Mouse (Mus musculus) heart, embryonic 13.5 days (tissue): ENCODE results near the gene Rtn1. TPM values are rescaled to one million over a fixed set of nuclear protein-coding genes. Genes with fewer than 3 reads are reported as not detected.
"Not testable (repeated sequence)": the region's sequence is repeated elsewhere in the genome, so short reads cannot be mapped to it uniquely, and the experiment has no call there.

Experiments
- ATAC-seq: fragments of 200-750 bp; cut with Nextera tagmentation; 2 replicates; pipeline ENCODE4 v1.8.0; 2017; ENCODE audit warnings: moderate TSS enrichment; ENCODE audit not compliant: insufficient number of reproducible peaks, low FRiP score, low TSS enrichment; ENCODE audit errors: extremely low read depth
- H3K27ac ChIP-seq: fragments of 300-500 bp; sonication (generic); replicated peaks from 2 replicates; pipeline ENCODE4 v1.5.1; 2015; ENCODE audit warnings: moderate library complexity, mild to moderate bottlenecking, inconsistent platforms
- H3K27me3 ChIP-seq: fragments of 300-500 bp; sonication (generic); replicated peaks from 2 replicates; pipeline ENCODE4 v1.6.1; 2015; ENCODE audit warnings: mild to moderate bottlenecking, inconsistent platforms
- H3K36me3 ChIP-seq: fragments of 300-500 bp; sonication (generic); 2 replicates; pipeline ENCODE4 v1.6.1; 2015; ENCODE audit warnings: mild to moderate bottlenecking, inconsistent platforms
- H3K4me1 ChIP-seq: fragments of 300-500 bp; sonication (generic); 2 replicates; pipeline ENCODE4 v1.6.1; 2015; ENCODE audit warnings: inconsistent platforms
- H3K4me2 ChIP-seq: fragments of 300-500 bp; sonication (generic); 2 replicates; pipeline ENCODE4 v1.6.1; 2015; ENCODE audit warnings: inconsistent platforms, mild to moderate bottlenecking, moderate library complexity
- H3K4me3 ChIP-seq: fragments of 300-500 bp; sonication (generic); 2 replicates; pipeline ENCODE4 v1.5.1; 2015; ENCODE audit warnings: moderate library complexity, mild to moderate bottlenecking, inconsistent platforms
- H3K9ac ChIP-seq: fragments of 300-500 bp; sonication (generic); 2 replicates; pipeline ENCODE4 v1.6.1; 2015; ENCODE audit warnings: inconsistent platforms, mild to moderate bottlenecking, moderate library complexity
- H3K9me3 ChIP-seq: fragments of 300-500 bp; sonication (generic); 2 replicates; pipeline ENCODE4 v1.6.1; 2016; ENCODE audit warnings: inconsistent platforms
- WGBS: fragments of 180-500 bp; shearing (Covaris S2); methylation state at CpG from one replicate; pipeline ENCODE4 v1.1.7; 2015; ENCODE audit warnings: mixed read lengths; 5-methylcytosine and 5-hydroxymethylcytosine counted together
- polyA plus RNA-seq: library from polyadenylated mRNA; unstranded; fragments of >200 nt; fragmentation: Nextera tagmentation; extraction: Ambion mirVana; gene quantifications from 2 replicates; pipeline ENCODE4 v1.2.1, GENCODE M21; 2015

Gene Rtn1
- polyA plus RNA-seq, 1 experiment from 2014 or later = 15.8 TPM

DNA sequence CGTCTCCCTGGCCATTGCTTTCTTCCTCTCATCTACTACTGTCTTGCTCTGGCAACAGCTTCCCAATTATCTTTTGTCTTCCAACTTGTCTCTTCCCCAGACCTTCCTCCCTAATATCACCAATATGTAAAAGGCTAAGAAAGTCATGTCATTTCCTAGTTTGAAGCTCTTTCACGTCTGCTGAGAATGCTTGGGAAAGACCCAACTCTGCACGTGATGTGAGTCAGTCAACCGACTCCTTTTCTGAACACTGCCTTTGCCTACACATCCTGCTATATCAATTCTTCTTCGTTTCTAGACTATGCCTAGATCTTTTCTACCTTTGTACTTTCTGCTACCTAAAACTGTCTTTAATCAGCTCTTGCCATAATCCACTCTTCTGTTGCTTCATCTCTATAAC lies 112.3 kb downstream of the Rtn1 start:
- Histone ChIP-seq H3K9ac (no peak overlapping the region), H3K4me3 (no peak overlapping the region), H3K36me3 (no peaks in the 10 kb centered on the region), H3K4me2 (no peak overlapping the region), H3K27me3 (no peaks in the 10 kb centered on the region), H3K27ac (no peak overlapping the region), H3K9me3 (peaks cover 9% of the 10 kb centered on the region), H3K4me1 (no peaks in the 10 kb centered on the region)
- WGBS = 77% methylated on average over 5 of the region's 5 CpGs
- no peak for ATAC-seq

DNA sequence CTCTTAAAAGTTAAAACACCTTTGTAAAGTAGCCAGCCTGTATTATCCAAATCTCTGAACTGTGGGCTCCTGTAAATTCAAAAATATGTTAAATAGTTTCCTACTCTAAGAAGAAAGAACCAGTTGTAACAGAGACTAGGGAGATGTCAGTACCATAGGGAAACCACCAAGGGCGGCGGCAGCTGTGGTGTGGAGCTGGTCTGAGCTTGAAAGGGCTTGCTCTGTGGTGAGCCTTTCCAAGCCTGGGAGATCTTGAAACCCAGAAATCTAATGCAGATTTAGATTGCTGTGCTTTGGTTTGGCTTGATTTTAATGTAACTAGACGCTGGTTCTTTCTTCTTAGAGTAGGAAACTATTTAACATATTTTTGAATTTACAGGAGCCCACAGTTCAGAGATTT lies 115.7 kb downstream of the Rtn1 start:
- not testable (repeated sequence) for H3K36me3 ChIP-seq, H3K4me3 ChIP-seq, H3K27me3 ChIP-seq, H3K4me1 ChIP-seq, H3K27ac ChIP-seq, H3K4me2 ChIP-seq, H3K9ac ChIP-seq, ATAC-seq
- H3K9me3 ChIP-seq = peaks cover 11% of the 10 kb centered on the region
- WGBS = 84% methylated on average over 3 of the region's 3 CpGs

DNA sequence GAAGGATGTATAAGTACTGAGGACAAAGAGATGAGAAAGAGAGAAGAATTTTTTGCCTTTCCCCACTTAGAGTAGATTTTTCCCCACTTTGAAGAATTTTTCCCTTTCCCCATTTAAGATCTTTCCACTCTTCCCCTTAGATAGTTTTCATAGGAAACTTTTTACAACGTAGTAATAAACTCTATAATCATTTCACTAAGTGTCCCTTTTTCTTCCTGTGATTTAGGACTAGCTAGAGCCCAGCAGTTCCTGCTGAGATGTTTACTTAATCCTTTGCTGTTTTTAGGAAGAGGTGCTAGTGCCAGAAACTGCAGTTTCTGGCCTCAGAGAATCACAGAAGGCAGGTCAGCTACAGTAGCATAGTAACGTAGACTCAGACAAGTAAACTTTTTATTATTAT lies 116.3 kb downstream of the Rtn1 start:
- Histone ChIP-seq H3K9ac (no peak overlapping the region), H3K27ac (no peak overlapping the region), H3K27me3 (no peaks in the 10 kb centered on the region), H3K9me3 (peaks cover 11% of the 10 kb centered on the region), H3K4me1 (no peaks in the 10 kb centered on the region), H3K36me3 (no peaks in the 10 kb centered on the region), H3K4me2 (no peak overlapping the region), H3K4me3 (no peak overlapping the region)
- no peak for ATAC-seq
- 57% methylated on average over 2 of the region's 2 CpGs for WGBS

DNA sequence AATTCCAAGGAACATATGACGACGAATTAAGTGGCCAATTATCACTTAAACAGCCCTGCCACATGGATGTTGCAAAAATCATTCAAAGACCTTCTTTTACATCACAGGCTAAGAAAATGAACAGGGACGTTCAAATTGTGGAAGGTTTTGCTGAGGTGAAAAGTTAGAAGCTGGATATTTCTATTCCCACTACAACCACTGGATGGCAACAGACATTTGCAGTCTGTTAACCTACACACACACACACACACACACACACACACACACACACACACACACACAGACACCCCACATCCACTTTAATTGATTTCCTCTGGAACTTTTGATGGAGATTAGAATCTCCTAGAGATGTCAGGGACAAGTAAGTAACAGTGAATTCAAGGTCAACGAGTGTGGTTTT lies 117.6 kb downstream of the Rtn1 start:
- H3K4me3 ChIP-seq = no peak overlapping the region
- H3K4me1 ChIP-seq = no peaks in the 10 kb centered on the region
- H3K9me3 ChIP-seq = peaks cover 11% of the 10 kb centered on the region
- H3K4me2 ChIP-seq = no peak overlapping the region
- no peak overlapping the region for H3K27ac ChIP-seq
- ATAC-seq = no peak
- H3K9ac ChIP-seq = no peak overlapping the region
- no peaks in the 10 kb centered on the region for H3K27me3 ChIP-seq
- 82% methylated on average over 4 of the region's 4 CpGs for WGBS
- H3K36me3 ChIP-seq = no peaks in the 10 kb centered on the region

DNA sequence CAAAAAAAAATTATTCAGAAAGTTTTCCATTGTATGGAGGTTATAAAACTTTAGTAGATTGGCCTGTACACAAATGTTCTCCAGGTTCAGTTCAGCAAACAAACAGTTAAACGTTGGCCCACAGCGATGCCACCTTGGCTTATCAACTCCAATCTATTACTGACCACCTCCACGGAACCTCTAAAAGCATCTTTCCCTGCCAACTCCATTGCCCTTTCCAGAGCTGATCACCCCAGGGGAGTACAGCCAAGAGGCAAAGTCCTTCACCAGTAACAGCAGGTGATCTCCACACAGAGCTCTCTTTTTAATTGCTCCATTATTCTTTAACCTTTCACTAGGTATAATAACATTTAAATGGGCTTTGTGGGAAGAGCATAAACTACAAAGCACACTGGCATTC lies 120.6 kb downstream of the Rtn1 start:
- Histone ChIP-seq H3K4me3 (no peak overlapping the region), H3K27ac (no peak overlapping the region), H3K36me3 (no peaks in the 10 kb centered on the region), H3K4me1 (no peaks in the 10 kb centered on the region), H3K9me3 (peaks cover 10% of the 10 kb centered on the region), H3K27me3 (no peaks in the 10 kb centered on the region), H3K4me2 (no peak overlapping the region), H3K9ac (no peak overlapping the region)
- WGBS = 66% methylated on average over 3 of the region's 3 CpGs
- ATAC-seq = no peak

DNA sequence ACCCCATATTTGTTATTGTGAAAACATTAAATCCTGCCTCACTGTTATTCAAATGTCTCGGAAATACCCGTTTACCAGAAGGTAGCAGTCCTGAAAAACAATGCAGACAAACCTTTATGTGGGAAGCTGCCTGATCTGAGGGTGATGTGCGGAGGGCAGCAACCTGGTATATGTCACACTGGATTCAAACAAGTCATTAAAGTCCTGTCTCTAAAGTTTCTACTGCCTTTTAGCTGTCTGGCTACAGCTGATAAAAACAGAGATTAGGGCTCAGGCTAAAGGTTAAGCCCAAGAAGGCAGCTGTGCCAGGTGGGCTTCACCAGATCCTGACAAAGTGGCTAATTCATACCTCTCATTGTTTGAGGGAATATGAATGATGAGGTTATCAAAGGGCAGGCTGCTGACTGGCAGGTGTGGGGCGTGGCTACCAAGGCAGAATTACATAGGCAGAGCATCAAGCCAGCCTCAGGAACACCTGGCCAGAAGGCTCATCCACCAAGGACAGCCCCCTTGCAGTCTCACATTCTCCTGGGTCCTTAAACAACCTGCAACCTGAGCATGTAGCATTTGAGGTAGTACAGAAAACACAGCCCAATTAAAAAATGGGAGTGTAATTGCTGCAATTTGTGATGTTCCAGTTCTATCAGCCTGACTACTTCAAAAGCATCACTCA lies 121.4 kb downstream of the Rtn1 start:
- WGBS = 66% methylated on average over 4 of the region's 4 CpGs
- no peaks in the 10 kb centered on the region for H3K27me3 ChIP-seq
- ATAC-seq = no peak

DNA sequence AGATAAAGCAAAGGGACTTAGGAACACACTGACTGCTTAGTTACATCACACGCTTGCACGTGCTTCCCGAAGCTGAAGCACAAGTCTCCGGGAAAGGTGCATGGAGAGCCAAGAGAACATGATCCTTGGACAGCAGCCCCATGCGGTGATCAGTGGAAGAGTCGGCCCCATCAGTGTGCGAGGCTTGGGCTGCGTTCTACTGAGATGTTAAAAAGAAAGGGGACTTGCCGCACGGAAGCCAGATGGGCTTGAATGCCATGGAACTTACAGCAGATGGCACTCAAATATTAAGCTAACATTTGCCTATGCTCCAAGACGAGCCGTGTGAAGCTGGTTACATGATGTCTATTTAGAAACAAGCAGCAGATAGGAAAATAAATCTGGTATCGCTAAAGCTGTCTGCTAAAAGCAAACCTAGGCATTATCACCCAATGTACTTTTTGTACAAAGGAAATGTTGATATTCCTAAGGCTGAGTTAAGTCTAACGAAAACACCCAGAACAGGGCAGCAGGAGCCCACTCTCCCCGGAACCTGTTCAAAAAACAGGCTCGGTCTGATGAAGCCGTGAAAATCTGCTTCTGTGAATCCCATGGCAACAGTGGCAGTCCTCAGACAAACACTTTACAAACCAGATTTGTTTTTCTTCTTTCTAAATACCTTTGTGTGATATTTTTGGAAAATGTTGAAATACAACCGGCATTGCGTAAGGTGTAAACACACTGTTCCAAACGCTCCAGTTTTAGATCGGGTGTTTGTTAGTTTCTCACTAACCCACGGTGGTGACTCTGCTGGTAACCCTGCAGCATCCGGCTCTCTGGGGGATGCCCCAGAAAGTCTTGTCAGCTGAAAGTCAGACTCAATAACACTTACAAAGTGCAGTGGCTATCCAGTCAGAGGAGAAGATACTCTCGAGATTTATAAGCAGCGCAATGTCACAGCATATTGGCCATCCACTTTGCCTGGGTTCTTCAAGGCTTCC lies 123.2 kb downstream of the Rtn1 start:
- Histone ChIP-seq H3K4me1 (no peaks in the 10 kb centered on the region), H3K9me3 (no peaks in the 10 kb centered on the region), H3K36me3 (no peaks in the 10 kb centered on the region), H3K27ac (no peak overlapping the region), H3K9ac (no peak overlapping the region), H3K4me2 (no peak overlapping the region), H3K4me3 (no peak overlapping the region), H3K27me3 (no peaks in the 10 kb centered on the region)
- ATAC-seq = no peak
- WGBS = 79% methylated on average over 25 of the region's 25 CpGs

More for the DNA sequence above, 121.4 kb downstream of the Rtn1 start:
- Histone ChIP-seq H3K9me3 (peaks cover 5% of the 10 kb centered on the region), H3K4me2 (no peak overlapping the region), H3K4me3 (no peak overlapping the region), H3K36me3 (no peaks in the 10 kb centered on the region), H3K27ac (no peak overlapping the region), H3K4me1 (no peaks in the 10 kb centered on the region), H3K9ac (no peak overlapping the region)

DNA sequence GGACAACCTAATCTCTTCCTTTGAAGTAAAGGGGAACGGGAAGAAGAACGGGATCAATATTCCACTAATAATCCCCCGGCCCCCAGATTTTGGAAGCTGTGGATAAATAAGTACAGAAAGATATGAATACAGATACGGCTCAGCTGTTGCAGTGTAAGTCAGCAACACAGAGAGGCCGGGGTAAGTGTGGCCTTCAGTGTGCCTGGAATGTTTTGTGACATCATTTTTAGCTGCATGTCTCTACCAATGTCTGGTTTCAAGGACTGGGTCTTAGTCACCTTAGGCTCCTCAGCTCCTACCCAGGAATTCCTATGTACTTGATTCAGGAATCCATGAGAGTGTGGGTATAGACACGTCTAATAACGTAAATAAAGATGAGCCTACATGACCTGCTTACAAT lies 124.3 kb downstream of the Rtn1 start:
- 76% methylated on average over 7 of the region's 7 CpGs for WGBS
- Histone ChIP-seq H3K27me3 (no peaks in the 10 kb centered on the region), H3K9ac (no peak overlapping the region), H3K27ac (no peak overlapping the region), H3K4me3 (no peak overlapping the region), H3K9me3 (no peaks in the 10 kb centered on the region), H3K36me3 (no peaks in the 10 kb centered on the region), H3K4me1 (no peaks in the 10 kb centered on the region), H3K4me2 (no peak overlapping the region)
- ATAC-seq = no peak

DNA sequence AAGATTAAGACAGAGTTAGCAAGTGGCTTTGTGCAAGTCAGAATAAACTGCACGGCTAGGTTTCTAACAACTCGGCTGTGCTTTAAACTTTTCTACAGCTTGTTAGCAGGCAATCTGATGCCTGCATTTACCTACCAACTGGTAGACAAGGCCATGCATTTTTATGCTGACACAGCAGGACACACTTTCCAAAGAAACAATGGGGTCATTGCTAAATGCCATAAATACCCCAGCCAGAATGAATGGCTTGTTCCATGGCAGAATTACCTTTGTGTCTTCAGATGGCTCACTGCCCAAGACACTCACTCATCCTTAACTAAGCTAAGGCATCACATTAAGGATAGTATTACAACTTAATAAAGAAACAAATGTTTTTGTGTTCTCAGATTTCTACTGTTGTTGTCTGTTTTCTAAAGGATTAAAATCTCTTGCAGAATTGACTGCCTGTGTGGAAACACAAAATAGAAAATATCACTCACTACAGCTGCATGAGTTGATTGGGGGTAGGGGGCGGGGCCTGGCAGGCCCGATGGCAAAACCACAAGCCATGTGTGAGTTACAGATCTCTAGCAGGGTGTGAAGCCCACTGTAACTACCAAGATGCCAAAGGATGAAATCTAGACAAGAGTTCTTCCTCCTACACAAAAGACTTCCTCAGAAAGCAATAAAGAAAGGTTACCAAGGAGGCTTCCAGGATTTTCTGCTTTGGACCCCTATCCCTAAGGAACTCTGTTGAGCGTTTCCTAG lies 129.6 kb downstream of the Rtn1 start:
- H3K9me3 ChIP-seq = no peaks in the 10 kb centered on the region
- no peak for ATAC-seq
- WGBS = 77% methylated on average over 5 of the region's 5 CpGs
- H3K27me3 ChIP-seq = no peaks in the 10 kb centered on the region
- H3K4me2 ChIP-seq = no peak overlapping the region
- no peaks in the 10 kb centered on the region for H3K4me1 ChIP-seq
- H3K4me3 ChIP-seq = no peak overlapping the region
- H3K36me3 ChIP-seq = no peaks in the 10 kb centered on the region
- no peak overlapping the region for H3K27ac ChIP-seq
- H3K9ac ChIP-seq = no peak overlapping the region

DNA sequence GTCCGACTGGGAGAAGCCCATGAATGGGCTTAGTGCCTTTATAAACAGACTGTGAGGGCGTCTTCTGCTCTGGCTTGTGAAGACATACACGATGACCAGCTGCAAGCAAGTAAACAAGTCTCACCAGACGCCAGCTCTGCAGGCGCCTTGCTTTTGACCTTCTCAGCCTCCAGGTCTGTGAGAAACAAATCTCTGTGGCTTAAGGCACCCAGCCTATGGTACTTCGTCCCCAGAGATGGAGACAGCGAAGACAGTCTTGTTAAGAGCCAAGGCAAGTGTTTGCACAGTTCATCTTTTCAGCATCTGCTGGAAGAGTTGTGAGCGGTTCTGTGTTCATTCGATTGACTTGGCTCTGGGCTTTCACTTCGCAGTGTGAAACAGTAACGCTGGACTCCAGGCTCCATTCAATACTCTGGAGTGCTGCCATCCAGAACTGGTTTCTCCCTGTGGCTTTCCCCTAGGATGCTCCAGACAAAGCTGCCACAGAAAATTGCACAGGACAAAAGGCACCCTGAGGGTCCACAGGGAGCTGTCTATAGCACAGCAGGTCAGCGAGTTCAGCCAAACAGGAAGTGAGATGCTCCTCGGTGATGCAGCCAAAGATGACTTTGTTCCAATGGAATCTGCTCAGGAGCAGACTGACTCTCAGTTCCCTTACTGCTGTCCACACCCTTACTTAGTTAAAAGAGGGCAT lies 135.0 kb downstream of the Rtn1 start:
- H3K9ac ChIP-seq = no peak overlapping the region
- H3K9me3 ChIP-seq = no peaks in the 10 kb centered on the region
- no peaks in the 10 kb centered on the region for H3K27me3 ChIP-seq
- H3K4me1 ChIP-seq = 0 out of 2 replicates have a peak, but pooled peaks cover 2% of the 10 kb centered on the region
- no peak overlapping the region for H3K4me3 ChIP-seq
- H3K27ac ChIP-seq = no peak overlapping the region
- WGBS = 58% methylated on average over 13 of the region's 13 CpGs
- no peak for ATAC-seq
- H3K36me3 ChIP-seq = no peaks in the 10 kb centered on the region
- no peak overlapping the region for H3K4me2 ChIP-seq

DNA sequence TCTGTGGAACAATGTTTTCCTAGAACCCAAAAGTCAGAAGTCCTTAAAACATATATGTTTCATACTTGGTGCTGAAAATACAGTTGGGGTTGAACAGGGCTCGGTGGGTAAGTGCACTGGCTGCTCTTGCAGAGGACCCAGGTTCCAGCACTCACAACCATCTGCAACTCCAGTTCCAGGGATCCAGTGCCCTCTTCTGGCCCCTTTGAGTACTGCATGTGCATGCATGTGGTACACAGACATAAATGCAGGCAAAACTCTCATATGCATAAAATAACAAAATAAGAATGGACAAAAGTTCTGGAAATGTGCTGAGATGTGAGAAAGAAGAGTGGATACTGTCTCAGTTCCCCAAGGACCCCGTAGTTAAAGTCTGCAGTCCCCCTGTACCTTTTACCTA lies 141.2 kb downstream of the Rtn1 start:
- Histone ChIP-seq H3K4me1 (no peaks in the 10 kb centered on the region; the same call in none of the 2 replicates), H3K9me3 (peaks cover 2% of the 10 kb centered on the region; the same call in 1 of the 2 replicates), H3K4me2 (no peak overlapping the region), H3K9ac (no peak overlapping the region), H3K27me3 (no peaks in the 10 kb centered on the region), H3K36me3 (no peaks in the 10 kb centered on the region), H3K27ac (no peak overlapping the region), H3K4me3 (no peak overlapping the region)
- no peak for ATAC-seq
- WGBS = 74% methylated on average over 2 of the region's 2 CpGs
